Mouse (Mus musculus) heart, embryonic 14.5 days (tissue): Measurements from ENCODE around the gene Elac2. TPM values are rescaled to one million over a fixed set of nuclear protein-coding genes. Genes with fewer than 3 reads are reported as not detected.

Experiments used
- ATAC-seq: fragments of 200-750 bp; cut with Nextera tagmentation; 2 replicates; pipeline ENCODE4 v1.8.0; 2017; ENCODE audit warnings: low read depth, moderate TSS enrichment; ENCODE audit not compliant: insufficient number of reproducible peaks, insufficient read depth, low FRiP score
- H3K27ac ChIP-seq, 2 experiments: fragments of 200-500 bp in 1 of 2; fragments of 300-500 bp in 1 of 2; sonication (generic) in 1 of 2; replicated peaks in 1 of 2; 2 replicates each; pipeline ENCODE4 v1.5.1; 2012 to 2014; ENCODE audit warnings: low read depth in 2 of 2, low read length in 2 of 2, control low read depth in 1 of 2, mild to moderate bottlenecking in 1 of 2, mixed read lengths in 1 of 2; ENCODE audit not compliant: control insufficient read depth in 1 of 2, insufficient read depth in 1 of 2
- H3K27me3 ChIP-seq: fragments of 300-500 bp; sonication (generic); 2 replicates; pipeline ENCODE4 v1.6.1; 2014; ENCODE audit warnings: mild to moderate bottlenecking, low read length, control low read depth; ENCODE audit not compliant: control insufficient read depth, insufficient read depth
- H3K36me3 ChIP-seq: fragments of 300-500 bp; sonication (generic); 2 replicates; pipeline ENCODE4 v1.6.1; 2014; ENCODE audit warnings: mild to moderate bottlenecking, control low read depth, low read length, mixed read lengths; ENCODE audit not compliant: control insufficient read depth, insufficient read depth
- H3K4me1 ChIP-seq, 2 experiments: fragments of 200-500 bp in 1 of 2; fragments of 300-500 bp in 1 of 2; sonication (generic) in 1 of 2; 2 replicates each; pipeline ENCODE4 v1.6.1; 2012 to 2014; ENCODE audit warnings: low read length in 2 of 2, control low read depth in 1 of 2, mixed read lengths in 1 of 2; ENCODE audit not compliant: control insufficient read depth in 2 of 2, insufficient read depth in 2 of 2
- H3K4me2 ChIP-seq: fragments of 300-500 bp; sonication (generic); 2 replicates; pipeline ENCODE4 v1.6.1; 2014; ENCODE audit warnings: mild to moderate bottlenecking, low read length
- H3K4me3 ChIP-seq, 2 experiments: fragments of 200-500 bp in 1 of 2; fragments of 300-500 bp in 1 of 2; sonication (generic) in 1 of 2; 2 replicates each; pipeline ENCODE4 v1.5.1; 2012 to 2014; ENCODE audit warnings: low read length in 2 of 2, mild to moderate bottlenecking in 2 of 2, control low read depth in 1 of 2, low read depth in 1 of 2, moderate library complexity in 1 of 2; ENCODE audit not compliant: control insufficient read depth in 1 of 2, insufficient read depth in 1 of 2
- H3K9ac ChIP-seq: fragments of 300-500 bp; sonication (generic); 2 replicates; pipeline ENCODE4 v1.6.1; 2014; ENCODE audit warnings: mild to moderate bottlenecking, low read length
- H3K9me3 ChIP-seq: fragments of 300-500 bp; sonication (generic); 2 replicates; pipeline ENCODE4 v1.6.1; 2016; ENCODE audit warnings: low read length, control low read depth; ENCODE audit not compliant: control insufficient read depth
- WGBS: fragments of 180-500 bp; shearing (Covaris S2); extraction: QIAGEN DNeasy Blood & Tissue Kit; methylation state at CpG from one replicate; pipeline ENCODE4 v1.1.7; 2014; 5-methylcytosine and 5-hydroxymethylcytosine counted together
- polyA plus RNA-seq: library from polyadenylated mRNA; unstranded; fragments of >200 nt; fragmentation: Nextera tagmentation; extraction: Ambion mirVana; gene quantifications from 2 replicates; pipeline ENCODE4 v1.2.1, GENCODE M21; 2014

Elac2 gene
- polyA plus RNA-seq, 1 experiment from 2014 or later = 21.7 TPM

- Histone ChIP-seq H3K9me3 (no peaks in the 10 kb centered on the region), H3K4me1 (peaks cover 5 to 8% of the 10 kb centered on the region in 2 experiments), H3K4me3 (no peak overlapping the region), H3K27ac (no peak overlapping the region), H3K9ac (no peak overlapping the region), H3K27me3 (no peaks in the 10 kb centered on the region), H3K4me2 (no peak overlapping the region), H3K36me3 (peaks cover 18% of the 10 kb centered on the region)
- ATAC-seq = no peak
- WGBS = 89% methylated on average over 5 of the region's 5 CpGs
Measured at GRCm38 (mm10) chr11:65050819-65051218, 72.0 kb downstream of the Elac2 start.

Other genes starting within 250 kb of the Elac2 start
- gene 1700086D15Rik, start 180.9 kb downstream of the Elac2 start, polyA plus RNA-seq = 0.19 TPM in 1 of 2 replicates, not detected in the other
- gene Arhgap44, start 183.9 kb downstream of the Elac2 start, polyA plus RNA-seq = 13.9 and 14.0 TPM in 2 replicates